Mouse (Mus musculus) G1E (cell line): ENCODE measurements around the gene Nucks1. TPM values are rescaled to one million over a fixed set of nuclear protein-coding genes. Genes with fewer than 3 reads are reported as not detected.

Experiments
- ATAC-seq: 2 replicates; pipeline ENCODE4 v1.8.0; 2016; ENCODE audit warnings: mild to moderate bottlenecking; ENCODE audit not compliant: insufficient number of reproducible peaks, poor library complexity, low FRiP score, severe bottlenecking; ENCODE audit errors: extremely low read depth
- DNase-seq: peaks from one replicate; pipeline ENCODE4 v3.0.0; 2012; ENCODE audit warnings: low spot score
- H3K27me3 ChIP-seq: 2 replicates; pipeline ENCODE4 v1.6.1; 2012; ENCODE audit warnings: mild to moderate bottlenecking, low read length, inconsistent platforms; ENCODE audit not compliant: insufficient read depth
- H3K36me3 ChIP-seq: replicated peaks from 2 replicates; pipeline ENCODE3; 2012; ENCODE audit warnings: mild to moderate bottlenecking, inconsistent platforms
- H3K4me1 ChIP-seq: 2 replicates; pipeline ENCODE4 v1.6.1; 2012; ENCODE audit warnings: low read depth, low read length, inconsistent platforms, mixed read lengths; ENCODE audit not compliant: insufficient read depth
- H3K4me3 ChIP-seq: 2 replicates; pipeline ENCODE4 v1.5.1; 2012; ENCODE audit warnings: low read depth, mild to moderate bottlenecking, inconsistent platforms, low read length, moderate library complexity, mixed read lengths
- H3K9me3 ChIP-seq: replicated peaks from 2 replicates; pipeline ENCODE4 v1.6.1; 2012; ENCODE audit warnings: inconsistent platforms
- CTCF ChIP-seq: IDR thresholded peaks from 2 replicates; pipeline ENCODE4 v1.5.1; 2012; ENCODE audit warnings: low read depth, low read length, inconsistent platforms, mixed read lengths
- GATA1 ChIP-seq: IDR thresholded peaks from 2 replicates; pipeline ENCODE4 v1.6.1; 2012; ENCODE audit warnings: borderline replicate concordance, low read length, inconsistent platforms, mixed read lengths
- GATA2 ChIP-seq: IDR thresholded peaks from 2 replicates; pipeline ENCODE4 v1.6.1; 2012; ENCODE audit warnings: low read depth, low read length, inconsistent platforms, borderline replicate concordance
- POLR2AphosphoS5 ChIP-seq: IDR thresholded peaks from 2 replicates; pipeline ENCODE4 v1.6.1; 2012; ENCODE audit warnings: low read depth, low read length, inconsistent platforms; ENCODE audit not compliant: insufficient replicate concordance
- TAL1 ChIP-seq: conservative IDR thresholded peaks from 2 replicates; pipeline ENCODE4 v1.6.1; 2012; ENCODE audit warnings: low read depth, low read length, inconsistent platforms, mixed read lengths
- polyA plus RNA-seq: library from polyadenylated mRNA; stranded (reverse); fragments of >175 nt; gene quantifications from 2 replicates; pipeline ENCODE4 v1.2.3, GENCODE M21; 2012
- total RNA-seq, 2 experiments: library from RNA; stranded (forward) in 1 of 2; stranded (reverse) in 1 of 2; fragments of 200-1000 nt in 1 of 2; fragments of >200 nt in 1 of 2; fragmentation: Nextera tagmentation in 1 of 2; gene quantifications; 2 replicates each; pipeline ENCODE4 v1.2.3; 2014 to 2017

The Nucks1 gene
- total and polyA plus RNA-seq, 3 experiments, result 35.2 to 507 (median 376) TPM

- ATAC-seq, result peak; percentile 9; the same call in 1 of the 2 replicates
- peak; percentile 63 for DNase-seq
- H3K27me3 ChIP-seq, result peaks cover 75% of the 10 kb centered on the region
These were observed 52.3 kb downstream of the Nucks1 start, which contains the start of gene Slc45a3 for GRCm38 (mm10) chr1:131962606-131963084. Slc45a3 (plus strand) TSS chr1:131962967.

GRCm38 (mm10) chr1:131963085-131963951, 53.0 kb downstream of the Nucks1 start:
- DNase-seq (peak; percentile 62), ATAC-seq (0 out of 2 replicates have a peak, but pooled peaks have one; percentile 16)
- peaks cover 73% of the 10 kb centered on the region for H3K27me3 ChIP-seq
- peaks cover 13% of the 10 kb centered on the region for H3K36me3 ChIP-seq
- TF ChIP-seq TAL1 (no peak), POLR2AphosphoS5 (no peak), GATA1 (no peak), CTCF (no peak), GATA2 (no peak)
- H3K9me3 ChIP-seq, result 0 out of 2 replicates have a peak, but pooled peaks cover 4% of the 10 kb centered on the region
- H3K4me3 ChIP-seq, result peak overlapping the region; percentile 75
- H3K4me1 ChIP-seq, result peaks cover 70% of the 10 kb centered on the region

More at GRCm38 (mm10) chr1:131962606-131963084, 52.3 kb downstream of the Nucks1 start, which contains the start of gene Slc45a3:
- peak within 1 kb of the TSS; percentile 75 for H3K4me3 ChIP-seq
- peaks cover 67% of the 10 kb centered on the region for H3K4me1 ChIP-seq
- peaks cover 11% of the 10 kb centered on the region for H3K36me3 ChIP-seq
- TF ChIP-seq POLR2AphosphoS5, result no peak
- TF ChIP-seq GATA1, result no peak
- TF ChIP-seq CTCF, result no peak
- TF ChIP-seq GATA2, result no peak
- no peak for TF ChIP-seq TAL1
- 0 out of 2 replicates have a peak, but pooled peaks cover 4% of the 10 kb centered on the region for H3K9me3 ChIP-seq

- no peak for TF ChIP-seq GATA2
- TF ChIP-seq TAL1, result no peak
- TF ChIP-seq CTCF, result no peak
- TF ChIP-seq GATA1, result no peak
- no peak for TF ChIP-seq POLR2AphosphoS5
- H3K4me3 ChIP-seq, result peak overlapping the region; percentile 75
- H3K4me1 ChIP-seq, result peaks cover 77% of the 10 kb centered on the region
- DNase-seq (no peak), ATAC-seq (no peak)
- H3K36me3 ChIP-seq, result peaks cover 20% of the 10 kb centered on the region
- H3K27me3 ChIP-seq, result peaks cover 78% of the 10 kb centered on the region
- H3K9me3 ChIP-seq, result 0 out of 2 replicates have a peak, but pooled peaks cover 4% of the 10 kb centered on the region
These were observed 53.8 kb downstream of the Nucks1 start for GRCm38 (mm10) chr1:131964100-131964499.

- H3K27me3 ChIP-seq, result peaks cover 78% of the 10 kb centered on the region
- DNase-seq (no peak), ATAC-seq (no peak)
- peaks cover 23% of the 10 kb centered on the region for H3K36me3 ChIP-seq
- H3K9me3 ChIP-seq, result 0 out of 2 replicates have a peak, but pooled peaks cover 4% of the 10 kb centered on the region
- peaks cover 81% of the 10 kb centered on the region for H3K4me1 ChIP-seq
- H3K4me3 ChIP-seq, result no peak overlapping the region
- no peak for TF ChIP-seq TAL1
- TF ChIP-seq GATA1, result no peak
- TF ChIP-seq CTCF, result no peak
- no peak for TF ChIP-seq GATA2
- no peak for TF ChIP-seq POLR2AphosphoS5
These were observed 54.2 kb downstream of the Nucks1 start for GRCm38 (mm10) chr1:131964580-131964979.

- Histone ChIP-seq H3K9me3 (0 out of 2 replicates have a peak, but pooled peaks cover 4% of the 10 kb centered on the region), H3K4me1 (peaks cover 87% of the 10 kb centered on the region), H3K4me3 (no peak overlapping the region; the same call in 1 of the 2 replicates), H3K36me3 (peaks cover 33% of the 10 kb centered on the region), H3K27me3 (peaks cover 79% of the 10 kb centered on the region)
- DNase-seq (no peak), ATAC-seq (peak; percentile 36; the same call in 1 of the 2 replicates)
- TF ChIP-seq GATA1 (no peak), TAL1 (no peak), GATA2 (no peak), POLR2AphosphoS5 (no peak), CTCF (no peak)
These were observed 55.5 kb downstream of the Nucks1 start for GRCm38 (mm10) chr1:131965818-131966217.
